Mouse (Mus musculus) G1E (cell line): ENCODE measurements around the gene Irs1. TPM values are rescaled to one million over a fixed set of nuclear protein-coding genes. Genes with fewer than 3 reads are reported as not detected.

Source experiments
- ATAC-seq: 2 replicates; pipeline ENCODE4 v1.8.0; 2016; ENCODE audit warnings: mild to moderate bottlenecking; ENCODE audit not compliant: insufficient number of reproducible peaks, poor library complexity, low FRiP score, severe bottlenecking; ENCODE audit errors: extremely low read depth
- DNase-seq: peaks from one replicate; pipeline ENCODE4 v3.0.0; 2012; ENCODE audit warnings: low spot score
- H3K27me3 ChIP-seq: 2 replicates; pipeline ENCODE4 v1.6.1; 2012; ENCODE audit warnings: mild to moderate bottlenecking, low read length, inconsistent platforms; ENCODE audit not compliant: insufficient read depth
- H3K36me3 ChIP-seq: replicated peaks from 2 replicates; pipeline ENCODE3; 2012; ENCODE audit warnings: mild to moderate bottlenecking, inconsistent platforms
- H3K4me1 ChIP-seq: 2 replicates; pipeline ENCODE4 v1.6.1; 2012; ENCODE audit warnings: low read depth, low read length, inconsistent platforms, mixed read lengths; ENCODE audit not compliant: insufficient read depth
- H3K4me3 ChIP-seq: 2 replicates; pipeline ENCODE4 v1.5.1; 2012; ENCODE audit warnings: low read depth, mild to moderate bottlenecking, inconsistent platforms, low read length, moderate library complexity, mixed read lengths
- H3K9me3 ChIP-seq: replicated peaks from 2 replicates; pipeline ENCODE4 v1.6.1; 2012; ENCODE audit warnings: inconsistent platforms
- CTCF ChIP-seq: IDR thresholded peaks from 2 replicates; pipeline ENCODE4 v1.5.1; 2012; ENCODE audit warnings: low read depth, low read length, inconsistent platforms, mixed read lengths
- GATA1 ChIP-seq: IDR thresholded peaks from 2 replicates; pipeline ENCODE4 v1.6.1; 2012; ENCODE audit warnings: borderline replicate concordance, low read length, inconsistent platforms, mixed read lengths
- GATA2 ChIP-seq: IDR thresholded peaks from 2 replicates; pipeline ENCODE4 v1.6.1; 2012; ENCODE audit warnings: low read depth, low read length, inconsistent platforms, borderline replicate concordance
- POLR2AphosphoS5 ChIP-seq: IDR thresholded peaks from 2 replicates; pipeline ENCODE4 v1.6.1; 2012; ENCODE audit warnings: low read depth, low read length, inconsistent platforms; ENCODE audit not compliant: insufficient replicate concordance
- TAL1 ChIP-seq: conservative IDR thresholded peaks from 2 replicates; pipeline ENCODE4 v1.6.1; 2012; ENCODE audit warnings: low read depth, low read length, inconsistent platforms, mixed read lengths
- polyA plus RNA-seq: library from polyadenylated mRNA; stranded (reverse); fragments of >175 nt; gene quantifications from 2 replicates; pipeline ENCODE4 v1.2.3, GENCODE M21; 2012
- total RNA-seq, 2 experiments: library from RNA; stranded (forward) in 1 of 2; stranded (reverse) in 1 of 2; fragments of 200-1000 nt in 1 of 2; fragments of >200 nt in 1 of 2; fragmentation: Nextera tagmentation in 1 of 2; gene quantifications; 2 replicates each; pipeline ENCODE4 v1.2.3; 2014 to 2017

Irs1 gene
- total and polyA plus RNA-seq, 3 experiments: 0.11 TPM; not detected in 2

- no peaks in the 10 kb centered on the region for H3K9me3 ChIP-seq
- ATAC-seq (no peak), DNase-seq (no peak)
- no peak overlapping the region for H3K4me3 ChIP-seq
- H3K36me3 ChIP-seq: no peaks in the 10 kb centered on the region
- H3K27me3 ChIP-seq: no peaks in the 10 kb centered on the region
- TF ChIP-seq TAL1: no peak
- TF ChIP-seq GATA1: no peak
- TF ChIP-seq GATA2: no peak
- TF ChIP-seq CTCF: no peak
- no peak for TF ChIP-seq POLR2AphosphoS5
- no peaks in the 10 kb centered on the region for H3K4me1 ChIP-seq
These were observed 47.9 kb downstream of the Irs1 start for GRCm38 (mm10) chr1:82243260-82243825.

- H3K4me3 ChIP-seq: no peak overlapping the region
- DNase-seq: no peak
- H3K9me3 ChIP-seq: no peaks in the 10 kb centered on the region
- no peak for ATAC-seq
- TF ChIP-seq CTCF: no peak
- TF ChIP-seq POLR2AphosphoS5: no peak
- no peaks in the 10 kb centered on the region for H3K36me3 ChIP-seq
- no peaks in the 10 kb centered on the region for H3K27me3 ChIP-seq
- H3K4me1 ChIP-seq: no peaks in the 10 kb centered on the region
These were observed 51.6 kb downstream of the Irs1 start for GRCm38 (mm10) chr1:82239409-82240201.

GRCm38 (mm10) chr1:82238245-82238644, 53.0 kb downstream of the Irs1 start:
- Histone ChIP-seq H3K36me3 (no peaks in the 10 kb centered on the region), H3K9me3 (no peaks in the 10 kb centered on the region), H3K4me1 (no peaks in the 10 kb centered on the region), H3K4me3 (no peak overlapping the region), H3K27me3 (no peaks in the 10 kb centered on the region)
- TF ChIP-seq TAL1: no peak
- no peak for TF ChIP-seq POLR2AphosphoS5
- no peak for TF ChIP-seq GATA2
- TF ChIP-seq CTCF: no peak
- TF ChIP-seq GATA1: no peak
- no peak for ATAC-seq
- no peak for DNase-seq

DNA sequence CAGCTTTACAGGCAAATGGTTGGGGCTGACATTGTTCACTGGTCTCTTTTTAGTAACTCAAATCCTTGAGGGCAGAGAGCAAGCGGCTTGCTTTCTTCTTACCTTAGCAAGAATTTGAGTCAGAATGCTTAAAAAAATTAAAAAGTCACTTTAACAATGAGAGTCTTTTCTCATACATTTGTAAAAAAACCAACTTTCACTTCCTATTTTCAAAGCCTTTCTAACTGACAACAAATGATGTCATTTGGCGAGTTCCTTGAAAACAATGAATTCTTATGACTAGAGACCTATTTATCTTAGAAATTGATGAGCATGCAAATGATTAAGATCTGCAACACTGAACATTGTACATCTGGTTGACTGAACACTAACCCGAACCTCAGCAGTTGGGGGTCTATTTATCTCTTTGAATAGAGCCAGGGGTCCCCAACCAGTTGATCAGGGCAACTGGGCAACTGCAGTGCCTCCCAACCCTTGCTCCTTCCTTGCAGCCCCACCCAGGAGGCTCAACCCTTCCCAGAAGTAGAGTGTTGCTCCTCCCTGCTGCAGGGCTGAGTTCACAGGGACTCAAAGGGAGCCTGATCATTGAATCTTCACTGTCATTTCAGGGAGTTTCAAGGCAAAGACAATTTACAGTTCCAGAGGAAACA, 55.6 kb downstream of the Irs1 start:
- no peak overlapping the region for H3K4me3 ChIP-seq
- ATAC-seq (no peak), DNase-seq (no peak)

DNA sequence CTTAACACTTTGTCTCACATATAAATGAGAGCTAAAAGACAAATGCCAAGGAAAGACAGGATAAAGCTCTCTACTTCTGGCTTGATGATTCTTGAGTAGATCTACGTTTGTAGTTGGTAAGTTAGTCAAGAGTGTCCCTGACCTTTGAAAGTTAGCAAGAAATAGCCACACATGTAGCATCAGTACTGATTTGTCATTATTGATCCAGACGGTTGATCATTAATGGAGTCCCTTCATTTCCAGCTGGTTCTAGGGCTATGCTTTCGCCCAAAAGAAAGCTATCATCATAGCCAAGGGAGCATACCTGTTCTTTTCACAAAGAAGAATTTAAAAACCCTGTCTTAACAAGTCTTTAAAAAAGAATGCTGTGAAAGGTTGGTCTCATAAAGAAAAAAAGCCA, 56.6 kb downstream of the Irs1 start:
- no peak for TF ChIP-seq TAL1
- TF ChIP-seq GATA2: no peak
- no peak for TF ChIP-seq CTCF
- no peak for TF ChIP-seq GATA1
- no peak for TF ChIP-seq POLR2AphosphoS5
- no peaks in the 10 kb centered on the region for H3K9me3 ChIP-seq
- no peaks in the 10 kb centered on the region for H3K27me3 ChIP-seq
- DNase-seq (no peak), ATAC-seq (no peak)
- H3K36me3 ChIP-seq: no peaks in the 10 kb centered on the region
- H3K4me3 ChIP-seq: no peak overlapping the region
- H3K4me1 ChIP-seq: no peaks in the 10 kb centered on the region

More for the DNA sequence above, 55.6 kb downstream of the Irs1 start:
- H3K9me3 ChIP-seq: no peaks in the 10 kb centered on the region
- no peaks in the 10 kb centered on the region for H3K27me3 ChIP-seq
- H3K4me1 ChIP-seq: no peaks in the 10 kb centered on the region
- TF ChIP-seq TAL1 (no peak), POLR2AphosphoS5 (no peak), CTCF (no peak), GATA2 (no peak)
- no peaks in the 10 kb centered on the region for H3K36me3 ChIP-seq

- ATAC-seq (no peak), DNase-seq (no peak)
- no peaks in the 10 kb centered on the region for H3K4me1 ChIP-seq
- H3K36me3 ChIP-seq: no peaks in the 10 kb centered on the region
- no peak for TF ChIP-seq POLR2AphosphoS5
- no peak for TF ChIP-seq CTCF
- TF ChIP-seq TAL1: no peak
- TF ChIP-seq GATA1: no peak
- TF ChIP-seq GATA2: no peak
- no peak within 1 kb of the TSS for H3K4me3 ChIP-seq
- H3K9me3 ChIP-seq: no peaks in the 10 kb centered on the region
- H3K27me3 ChIP-seq: no peaks in the 10 kb centered on the region
These were observed 58.4 kb downstream of the Irs1 start, which contains the start of gene Gm9747 for GRCm38 (mm10) chr1:82232812-82233211. Gm9747 (plus strand) TSS chr1:82233112.
